Mouse (Mus musculus): ENCODE data around the gene Nfic.

DNA sequence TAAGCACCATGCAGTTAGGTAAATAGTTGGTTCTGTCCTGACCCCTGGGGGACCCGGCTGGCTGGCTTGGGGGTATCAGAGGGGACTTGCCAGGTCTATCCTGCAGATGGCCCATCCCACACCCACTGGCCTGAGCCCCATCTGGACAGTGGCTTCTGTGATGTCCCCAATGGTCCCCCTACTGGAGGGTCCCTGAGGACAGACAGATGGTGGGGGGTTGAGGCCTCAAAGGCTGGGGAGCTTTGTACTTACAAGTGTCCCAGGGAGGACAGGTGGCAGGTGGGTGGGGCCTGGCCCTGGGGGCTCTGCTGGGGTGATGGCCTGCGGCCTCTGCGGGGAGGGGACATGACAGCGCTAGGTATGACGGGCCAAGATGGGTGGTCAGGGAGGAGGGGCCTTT, 56.1 kb downstream of the Nfic start:
- no peak for TF ChIP-seq POLR2A (IDR thresholded peaks at IDR 0.05; ENCODE audit: insufficient read depth, low read length)
- TF ChIP-seq CTCF (IDR thresholded peaks at IDR 0.05; ENCODE audit: low read depth, low read length), result no peak
- TF ChIP-seq EP300 (IDR thresholded peaks at IDR 0.05; ENCODE audit: insufficient read depth, low read depth, low read length), result no peak

Measured in ES-Bruce4 (cell line).